In genomic region chr6:135331916-135332315, GRCm38 (mm10) we compare ENCODE assay signal across 16 mouse cellular contexts. TPM values are rescaled to one million over a fixed set of nuclear protein-coding genes. Genes with fewer than 3 reads are reported as not detected.
DNase-seq lines count a peak whose midpoint lies in the region; ATAC-seq lines count a peak whose summit lies in the region.
"Had no signal": no experiment of that assay in that cellular context is flagged by ENCODE, and none has a peak within 500 bp of the region (broad histone marks: within the 10 kb centered on the region; RNA-seq: fewer than 3 reads in every experiment).

No protein-coding gene starts in this region.

- no peak overlapping the region for H3K9ac ChIP-seq in intestine, embryonic 16.5 days (ENCODE audit: low read depth, low read length)
- no peak overlapping the region for H3K9ac ChIP-seq in intestine, embryonic 15.5 days
- H3K9ac ChIP-seq in embryonic facial prominence, embryonic 12.5 days, result no peak overlapping the region
- no peak overlapping the region for H3K9ac ChIP-seq in limb, embryonic 12.5 days (replicated peaks)
- H3K9ac ChIP-seq: forebrain, embryonic 12.5 days; heart, embryonic 12.5 days had no signal

- DNase-seq in cerebellum, postnatal 10 days, result peak; percentile 38 to 47
- DNase-seq in cerebellum, adult 11-12 months, result no peak
- DNase-seq in urinary bladder, postnatal 25 days (ENCODE audit: low spot score), result no peak
- DNase-seq: right cerebral cortex, postnatal 25 days had no signal

- H3K4me3 ChIP-seq in intestine, embryonic 16.5 days (ENCODE audit: low read length), result no peak overlapping the region
- H3K4me3 ChIP-seq in intestine, embryonic 15.5 days (replicated peaks), result no peak overlapping the region
- H3K4me3 ChIP-seq in embryonic facial prominence, embryonic 12.5 days, result no peak overlapping the region
- no peak overlapping the region for H3K4me3 ChIP-seq in limb, embryonic 12.5 days (replicated peaks)
- H3K4me3 ChIP-seq: forebrain, embryonic 12.5 days; heart, embryonic 12.5 days had no signal

- H3K4me1 ChIP-seq in intestine, embryonic 16.5 days (ENCODE audit: control insufficient read depth, insufficient read depth, low read length), result peaks cover 17% of the 10 kb centered on the region; the same call in 1 of the 2 replicates
- peaks cover 14% of the 10 kb centered on the region; the same call in 1 of the 2 replicates for H3K4me1 ChIP-seq in intestine, embryonic 15.5 days (replicated peaks)
- peaks cover 27% of the 10 kb centered on the region for H3K4me1 ChIP-seq in embryonic facial prominence, embryonic 12.5 days
- H3K4me1 ChIP-seq in limb, embryonic 12.5 days (replicated peaks), result peaks cover 28% of the 10 kb centered on the region

- H3K36me3 ChIP-seq in intestine, embryonic 16.5 days (ENCODE audit: control insufficient read depth, insufficient read depth, low read length), result no peaks in the 10 kb centered on the region
- no peaks in the 10 kb centered on the region for H3K36me3 ChIP-seq in intestine, embryonic 15.5 days
- H3K36me3 ChIP-seq in embryonic facial prominence, embryonic 12.5 days, result no peaks in the 10 kb centered on the region
- no peaks in the 10 kb centered on the region for H3K36me3 ChIP-seq in limb, embryonic 12.5 days
- H3K36me3 ChIP-seq: forebrain, embryonic 12.5 days; heart, embryonic 12.5 days had no signal

- H3K4me2 ChIP-seq in intestine, embryonic 16.5 days (ENCODE audit: low read depth, low read length), result no peak overlapping the region
- no peak overlapping the region for H3K4me2 ChIP-seq in intestine, embryonic 15.5 days (replicated peaks)
- H3K4me2 ChIP-seq in embryonic facial prominence, embryonic 12.5 days (replicated peaks), result no peak overlapping the region
- H3K4me2 ChIP-seq in limb, embryonic 12.5 days, result no peak overlapping the region
- H3K4me2 ChIP-seq: forebrain, embryonic 12.5 days; heart, embryonic 12.5 days had no signal

- H3K27me3 ChIP-seq in intestine, embryonic 16.5 days (replicated peaks; ENCODE audit: control insufficient read depth, insufficient read depth, low read length), result no peaks in the 10 kb centered on the region
- H3K27me3 ChIP-seq in intestine, embryonic 15.5 days (replicated peaks), result no peaks in the 10 kb centered on the region
- no peaks in the 10 kb centered on the region for H3K27me3 ChIP-seq in embryonic facial prominence, embryonic 12.5 days
- H3K27me3 ChIP-seq in limb, embryonic 12.5 days, result no peaks in the 10 kb centered on the region
- H3K27me3 ChIP-seq: forebrain, embryonic 12.5 days; heart, embryonic 12.5 days had no signal

- no peak overlapping the region for H3K27ac ChIP-seq in intestine, embryonic 16.5 days (ENCODE audit: low read length)
- H3K27ac ChIP-seq in intestine, embryonic 15.5 days, result no peak overlapping the region
- H3K27ac ChIP-seq in embryonic facial prominence, embryonic 12.5 days, result peak overlapping the region; percentile 81; the same call in 1 of the 2 replicates
- H3K27ac ChIP-seq in limb, embryonic 12.5 days, result peak overlapping the region; percentile 88
- H3K27ac ChIP-seq: forebrain, embryonic 12.5 days had no signal

- WGBS in intestine, embryonic 16.5 days, result 88% methylated on average over 4 of the region's 4 CpGs
- 78% methylated on average over 4 of the region's 4 CpGs for WGBS in intestine, embryonic 15.5 days
- WGBS in embryonic facial prominence, embryonic 12.5 days, result 71% methylated on average over 4 of the region's 4 CpGs
- 71% methylated on average over 4 of the region's 4 CpGs for WGBS in limb, embryonic 12.5 days

- H3K9me3 ChIP-seq in intestine, embryonic 16.5 days (ENCODE audit: control insufficient read depth, low read length), result no peaks in the 10 kb centered on the region
- H3K9me3 ChIP-seq in intestine, embryonic 15.5 days, result no peaks in the 10 kb centered on the region
- H3K9me3 ChIP-seq in embryonic facial prominence, embryonic 12.5 days, result no peaks in the 10 kb centered on the region
- H3K9me3 ChIP-seq in limb, embryonic 12.5 days, result no peaks in the 10 kb centered on the region
- H3K9me3 ChIP-seq: forebrain, embryonic 12.5 days; heart, embryonic 12.5 days had no signal

- ATAC-seq in intestine, embryonic 16.5 days, result 0 out of 2 replicates have a peak, but pooled peaks have one; percentile 6
- no peak for ATAC-seq in intestine, embryonic 15.5 days
- no peak for ATAC-seq in embryonic facial prominence, embryonic 12.5 days (ENCODE audit: insufficient number of reproducible peaks, insufficient read depth, low FRiP score, low TSS enrichment)
- ATAC-seq in limb, embryonic 12.5 days (ENCODE audit: insufficient number of reproducible peaks, insufficient read depth, low FRiP score, low TSS enrichment, low read depth), result no peak
- no peak for ATAC-seq in erythroid progenitor cell, adult 5-6 weeks (replicated peaks; ENCODE audit: low FRiP score, poor library complexity, severe bottlenecking)

RNA-seq across cellular contexts. Expression of gene Pbp2, which starts 21.7 kb away (rescaled TPM):
- polyA plus RNA-seq in intestine, embryonic 16.5 days (2015; fragmentation: Nextera tagmentation; extraction: Ambion mirVana), result 0.10 and 0.11 TPM in 2 replicates
- 0.25 TPM in 1 of 2 replicates, not detected in the other for polyA plus RNA-seq in intestine, embryonic 15.5 days (2015; fragmentation: Nextera tagmentation; extraction: Ambion mirVana)
- not detected in 2 replicates for polyA plus RNA-seq in embryonic facial prominence, embryonic 12.5 days (2016; fragmentation: Nextera tagmentation; extraction: Ambion mirVana)
- 0.17 TPM in 1 of 2 replicates, not detected in the other for polyA plus RNA-seq in limb, embryonic 12.5 days (2016; fragmentation: Nextera tagmentation; extraction: Ambion mirVana)
- total RNA-seq in erythroid progenitor cell, adult 5-6 weeks (2015; ENCODE audit: low replicate concordance), result 1.7 TPM in 1 of 2 replicates, not detected in the other
- total RNA-seq in erythroid progenitor cell, adult 5-6 weeks (2017; ENCODE audit: low replicate concordance), result not detected in 2 replicates
- total RNA-seq: common myeloid progenitor, adult 5-6 weeks; layer of hippocampus, postnatal 25 days; megakaryocyte-erythroid progenitor cell, adult 5-6 weeks; MEL had no signal
- polyA plus RNA-seq: forebrain, embryonic 12.5 days; heart, embryonic 12.5 days; liver, embryonic 16.5 days had no signal

RNA-seq across cellular contexts. Expression of gene Emp1, which starts 30.4 kb away (rescaled TPM):
- 46.2 and 59.7 TPM in 2 replicates for polyA plus RNA-seq in intestine, embryonic 16.5 days (2015; fragmentation: Nextera tagmentation; extraction: Ambion mirVana)
- polyA plus RNA-seq in intestine, embryonic 15.5 days (2015; fragmentation: Nextera tagmentation; extraction: Ambion mirVana), result 45.7 and 49.4 TPM in 2 replicates
- 28.8 and 30.4 TPM in 2 replicates for polyA plus RNA-seq in embryonic facial prominence, embryonic 12.5 days (2016; fragmentation: Nextera tagmentation; extraction: Ambion mirVana)
- polyA plus RNA-seq in limb, embryonic 12.5 days (2016; fragmentation: Nextera tagmentation; extraction: Ambion mirVana), result 38.0 and 39.4 TPM in 2 replicates
- 3.2 TPM in 1 of 2 replicates, not detected in the other for total RNA-seq in erythroid progenitor cell, adult 5-6 weeks (2015; ENCODE audit: low replicate concordance)
- total RNA-seq in erythroid progenitor cell, adult 5-6 weeks (2017; ENCODE audit: low replicate concordance), result 0.77 and 2.0 TPM in 2 replicates
- total RNA-seq: MEL had no signal

Comparison
In these comparisons a context has a peak if more than half of its experiments do, and no peak if none do; other contexts are left out.
1. DNase-seq: peak in cerebellum, postnatal 10 days (2 of 2); none in cerebellum, adult 11-12 months (single experiment) and urinary bladder, postnatal 25 days (single experiment).
2. H3K27ac ChIP-seq: peak in embryonic facial prominence, embryonic 12.5 days (single experiment) and limb, embryonic 12.5 days (single experiment); none in intestine, embryonic 16.5 days (single experiment) and intestine, embryonic 15.5 days (single experiment).